ENCODE assay signal across 13 mouse cellular contexts in the genomic region with DNA sequence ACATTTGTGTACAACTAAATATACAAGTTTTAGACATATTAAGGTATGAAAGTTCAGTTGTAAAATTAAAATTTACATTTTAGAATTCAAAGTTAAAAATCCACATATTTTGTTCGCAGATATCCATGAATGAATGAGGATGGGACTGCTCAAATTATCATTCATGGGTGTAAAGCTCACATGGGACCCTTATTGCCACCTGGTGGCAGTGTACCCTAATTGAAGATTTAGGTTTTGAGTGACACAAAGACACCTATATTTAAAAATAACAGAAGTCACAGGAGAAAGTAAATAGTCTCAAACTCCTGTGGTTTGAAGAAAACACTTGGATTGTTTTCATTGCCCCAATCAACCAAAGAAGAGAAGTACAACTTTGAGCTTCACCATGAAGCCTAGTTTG.
A peak's percentile ranks its signal among the peaks of the same experiment; 100 is the strongest.
DNase-seq lines count a peak whose midpoint lies in the region; ATAC-seq and TF ChIP-seq lines count a peak whose summit lies in the region.
"Had no signal": no experiment of that assay in that cellular context is flagged by ENCODE, and none has a peak within 500 bp of the region (broad histone marks: within the 10 kb centered on the region; RNA-seq: fewer than 3 reads in every experiment).

No protein-coding gene starts in this region.

- no peak for ATAC-seq in cerebellum, adult (ENCODE audit: insufficient number of reproducible peaks, low FRiP score, low TSS enrichment)
- ATAC-seq: forebrain, embryonic 14.5 days had no signal

- intact Hi-C loops in left cerebral cortex, adult 2 months (cut with DNase I) = no loop called here
- intact Hi-C loops in left cerebral cortex, postnatal 36 days (cut with DNase I) = no loop called here

- H3K4me3 ChIP-seq in left cerebral cortex, adult 2 months = no peak overlapping the region
- H3K4me3 ChIP-seq: heart, embryonic 13.5 days; megakaryocyte, embryonic 14.5 days; neural tube, embryonic 15.5 days had no signal

- H3K27ac ChIP-seq in left cerebral cortex, adult 2 months = no peak overlapping the region
- H3K27ac ChIP-seq: heart, embryonic 13.5 days; neural tube, embryonic 15.5 days had no signal

- DNase-seq in cerebellum, postnatal 10 days = peak; percentile 5 to 7
- DNase-seq in left cerebral cortex, adult 2 months (ENCODE audit: extremely low spot score in 1 of 2, low spot score in 2 of 2) = no peak
- DNase-seq in left cerebral cortex, adult 9 months (ENCODE audit: low spot score in 2 of 2) = no peak
- peak; percentile 8 for DNase-seq in brain, adult 2 months (ENCODE audit: low read depth, low spot score)
- DNase-seq in thymus, postnatal 10 days (ENCODE audit: low spot score in 2 of 2) = peak; percentile 14 to 39
- DNase-seq in left cerebral cortex, postnatal 36 days (ENCODE audit: low spot score in 2 of 2) = no peak
- no peak for DNase-seq in ovary, postnatal 14 days (ENCODE audit: low spot score)
- DNase-seq: left cerebral cortex, postnatal 4 days had no signal

- TF ChIP-seq CTCF in left cerebral cortex, adult 2 months (IDR thresholded peaks at IDR 0.05) = peak; percentile 47

Comparison
In these comparisons a context has a peak if more than half of its experiments do, and no peak if none do; other contexts are left out.
1. DNase-seq: peak in cerebellum, postnatal 10 days (2 of 2), brain, adult 2 months (single experiment) and thymus, postnatal 10 days (2 of 2); none in left cerebral cortex, adult 2 months (0 of 2), left cerebral cortex, adult 9 months (0 of 2), left cerebral cortex, postnatal 36 days (0 of 2) and ovary, postnatal 14 days (single experiment).